Mouse (Mus musculus) CH12.LX (cell line): ENCODE results near the gene 4931422A03Rik. TPM values are rescaled to one million over a fixed set of nuclear protein-coding genes. Genes with fewer than 3 reads are reported as not detected.

Experiments
- DNase-seq: peaks from one replicate; pipeline ENCODE4 v3.0.0-alpha.2; 2013; ENCODE audit errors: extremely low read depth
- H3K27ac ChIP-seq: 2 replicates; pipeline ENCODE4 v1.5.1; 2012; ENCODE audit warnings: low read depth, mild to moderate bottlenecking, control low read depth, moderate library complexity; ENCODE audit not compliant: insufficient read depth
- H3K27me3 ChIP-seq: replicated peaks from 2 replicates; pipeline ENCODE3; 2012; ENCODE audit warnings: inconsistent platforms
- H3K36me3 ChIP-seq, 2 experiments: replicated peaks in 1 of 2; 2 replicates each; pipeline versions ENCODE3 to v1.6.1; 2012; ENCODE audit warnings: inconsistent platforms in 1 of 2, low read length in 1 of 2, mild to moderate bottlenecking in 1 of 2, mixed read lengths in 1 of 2, moderate library complexity in 1 of 2; ENCODE audit not compliant: control insufficient read depth in 1 of 2, insufficient read depth in 1 of 2
- H3K4me1 ChIP-seq, 2 experiments: 2 replicates each; pipeline ENCODE4 v1.6.1; 2012; ENCODE audit warnings: inconsistent platforms in 1 of 2, moderate library complexity in 1 of 2; ENCODE audit not compliant: insufficient read depth in 2 of 2, control insufficient read depth in 1 of 2
- H3K4me2 ChIP-seq: 2 replicates; pipeline ENCODE4 v1.6.1; 2012; ENCODE audit warnings: low read depth, mild to moderate bottlenecking, control low read depth; ENCODE audit not compliant: poor library complexity, insufficient read depth, severe bottlenecking
- H3K4me3 ChIP-seq, 3 experiments: fragments of 150-350 bp in 1 of 3; sonication (generic) in 1 of 3; replicated peaks in 1 of 3; 2 replicates each; pipeline versions ENCODE3 to v1.5.1; 2011 to 2012; ENCODE audit warnings: low read depth in 2 of 3, low read length in 2 of 3, mild to moderate bottlenecking in 2 of 3, moderate library complexity in 2 of 3, control low read depth in 1 of 3, improper control_type of control experiment in 1 of 3, inconsistent platforms in 1 of 3, mixed read lengths in 1 of 3; ENCODE audit not compliant: poor library complexity in 1 of 3
- H3K79me2 ChIP-seq: replicated peaks from 2 replicates; pipeline ENCODE4 v1.6.1; 2012; ENCODE audit warnings: mild to moderate bottlenecking, moderate library complexity; ENCODE audit not compliant: control insufficient read depth, poor library complexity, insufficient read depth, severe bottlenecking; ENCODE audit errors: extremely low read depth
- H3K9ac ChIP-seq: 2 replicates; pipeline ENCODE4 v1.6.1; 2012; ENCODE audit warnings: low read depth, mild to moderate bottlenecking, control low read depth, moderate library complexity; ENCODE audit not compliant: insufficient read depth
- H3K9me3 ChIP-seq: replicated peaks from 2 replicates; pipeline ENCODE3; 2012; ENCODE audit warnings: low read length, inconsistent platforms, mixed read lengths
- BHLHE40 ChIP-seq: IDR thresholded peaks from 2 replicates; pipeline ENCODE4 v1.6.1; 2011; ENCODE audit warnings: mild to moderate bottlenecking, low read depth, low read length, improper control_type of control experiment
- CHD1 ChIP-seq: IDR thresholded peaks from 2 replicates; pipeline ENCODE4 v1.6.1; 2012; ENCODE audit warnings: low read depth, low read length, improper control_type of control experiment, inconsistent platforms
- E2F4 ChIP-seq: IDR thresholded peaks from 2 replicates; pipeline ENCODE4 v1.6.1; 2011; ENCODE audit warnings: low read depth, low read length, improper control_type of control experiment; ENCODE audit not compliant: insufficient replicate concordance
- ELF1 ChIP-seq: IDR thresholded peaks from 2 replicates; pipeline ENCODE4 v1.6.1; 2014; ENCODE audit warnings: low read depth, mild to moderate bottlenecking, inconsistent platforms, low read length, improper control_type of control experiment
- EP300 ChIP-seq: IDR thresholded peaks from 2 replicates; pipeline ENCODE4 v1.6.1; 2011; ENCODE audit warnings: low read length, improper control_type of control experiment
- ETS1 ChIP-seq: conservative IDR thresholded peaks from 2 replicates; pipeline ENCODE4 v1.6.1; 2012; ENCODE audit warnings: low read depth, mild to moderate bottlenecking, inconsistent platforms, low read length, improper control_type of control experiment, moderate library complexity
- IRF4 ChIP-seq: IDR thresholded peaks from 2 replicates; pipeline ENCODE4 v1.6.1; 2014; ENCODE audit warnings: low read depth, mild to moderate bottlenecking, inconsistent platforms, low read length, improper control_type of control experiment
- MAFK ChIP-seq: IDR thresholded peaks from 2 replicates; pipeline ENCODE4 v1.6.1; 2011; ENCODE audit warnings: low read length, improper control_type of control experiment; ENCODE audit not compliant: insufficient replicate concordance
- MAX ChIP-seq: IDR thresholded peaks from 2 replicates; pipeline ENCODE4 v1.6.1; 2011; ENCODE audit warnings: low read length, improper control_type of control experiment
- MYC ChIP-seq: IDR thresholded peaks from 2 replicates; pipeline ENCODE4 v1.6.1; 2011; ENCODE audit warnings: low read depth, mild to moderate bottlenecking, improper control_type of control experiment, low read length
- POLR2A ChIP-seq: IDR thresholded peaks from 2 replicates; pipeline ENCODE4 v1.6.1; 2011; ENCODE audit warnings: low read depth, mild to moderate bottlenecking, improper control_type of control experiment, low read length
- RCOR1 ChIP-seq: conservative IDR thresholded peaks from 2 replicates; pipeline ENCODE4 v1.6.1; 2012; ENCODE audit warnings: low read depth, mild to moderate bottlenecking, inconsistent platforms, low read length, improper control_type of control experiment
- SIN3A ChIP-seq: IDR thresholded peaks from 2 replicates; pipeline ENCODE4 v1.6.1; 2012; ENCODE audit warnings: low read length, improper control_type of control experiment, inconsistent platforms
- TCF12 ChIP-seq: IDR thresholded peaks from 2 replicates; pipeline ENCODE4 v1.6.1; 2014; ENCODE audit warnings: low read depth, mild to moderate bottlenecking, inconsistent platforms, low read length, improper control_type of control experiment
- ZNF384 ChIP-seq: IDR thresholded peaks from 2 replicates; pipeline ENCODE4 v1.6.1; 2012; ENCODE audit warnings: low read depth, low read length, improper control_type of control experiment, inconsistent platforms
- dilution Hi-C: fragments of 300-500 bp; cut with MboI; formaldehyde crosslinking; loops from 2 replicates; pipeline ENCODE4 v1.14.3; 2020; ENCODE audit warnings: low sequenced_read_pairs; ENCODE audit not compliant: extremely low pct_unique_long_range_greater_than_20kb, extremely low pct_ligation_motif_present
- in situ Hi-C: fragments of 300-500 bp; cut with MboI; formaldehyde crosslinking; loops from 3 replicates; pipeline ENCODE4 v1.14.3; 2019; ENCODE audit warnings: low sequenced_read_pairs, low pct_ligation_motif_present, low pct_unique_long_range_greater_than_20kb, mixed read lengths
- polyA plus RNA-seq: library from polyadenylated mRNA; unstranded; fragments of >175 nt; gene quantifications from 2 replicates; pipeline ENCODE4 v1.2.1, GENCODE M21; 2012; ENCODE audit warnings: low read depth; ENCODE audit not compliant: insufficient read length
- total RNA-seq, 2 experiments: library from RNA; depleted of rRNA; stranded (reverse); fragments of 300-350 nt in 1 of 2; fragments of >200 nt in 1 of 2; gene quantifications; 2 replicates each; pipeline ENCODE4 v1.2.3; 2012 to 2014

Gene 4931422A03Rik
- total and polyA plus RNA-seq, 3 experiments: 0.68 to 2.4 TPM; not detected in 1

DNA sequence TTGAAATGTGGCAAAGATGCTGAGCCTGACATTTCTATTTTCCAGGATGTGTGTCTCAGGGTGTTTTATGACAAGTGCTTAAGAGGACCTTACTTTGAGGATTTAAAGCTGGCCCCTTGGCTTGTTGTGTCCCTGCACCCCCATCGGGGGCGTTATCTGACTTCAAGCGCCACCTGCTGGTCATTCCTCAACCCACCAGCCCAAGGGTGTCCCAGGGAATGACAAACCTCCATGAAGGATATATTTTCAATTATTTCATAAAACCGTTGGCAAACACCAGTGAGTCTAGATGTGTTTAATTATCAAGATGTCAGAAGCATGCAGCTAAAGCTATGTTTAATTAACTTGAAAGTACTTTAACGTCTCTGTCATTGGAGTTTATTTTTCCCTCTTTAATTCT lies 45.9 kb downstream of the 4931422A03Rik start (continued):
- TF ChIP-seq MAFK (no peak), TCF12 (0 out of 2 replicates have a peak, but pooled peaks have one; percentile 34), ETS1 (0 out of 2 replicates have a peak, but pooled peaks have one; percentile 16), E2F4 (no peak)

DNA sequence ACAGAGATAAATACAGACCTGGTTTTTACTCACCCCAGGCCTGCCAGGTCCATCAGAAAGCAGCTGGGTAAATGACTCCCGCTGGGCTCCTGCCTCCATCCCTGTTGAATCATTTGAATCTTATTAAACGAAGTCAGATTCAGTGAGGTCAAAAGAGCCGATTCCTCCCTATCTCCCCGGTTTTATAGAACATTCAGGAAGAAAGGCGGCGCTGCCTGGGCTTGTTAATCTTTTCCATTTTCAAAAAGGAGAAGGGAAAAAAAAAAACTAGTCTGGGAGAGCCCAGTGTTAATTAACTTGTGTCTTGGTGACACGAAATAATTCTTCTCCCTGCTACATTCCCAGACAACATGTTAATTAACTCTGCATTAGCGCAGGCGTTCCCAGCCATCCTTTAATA lies 50.4 kb downstream of the 4931422A03Rik start:
- Histone ChIP-seq H3K9me3 (no peaks in the 10 kb centered on the region), H3K27me3 (no peaks in the 10 kb centered on the region), H3K27ac (no peak overlapping the region), H3K4me2 (no peak overlapping the region), H3K4me1 (peaks cover 4 to 35% of the 10 kb centered on the region in 2 experiments; a peak in 3 of 4 replicates), H3K79me2 (peaks cover 18% of the 10 kb centered on the region), H3K9ac (no peak overlapping the region), H3K36me3 (peaks cover 60 to 74% of the 10 kb centered on the region in 2 experiments), H3K4me3 (no peak overlapping the region)
- no peak for DNase-seq
- in situ Hi-C loops: loop anchor here (25.0 kb wide), 1 partner anchor 515 kb away; no protein-coding TSS in a partner anchor
- dilution Hi-C loops: no loop called here
- TF ChIP-seq POLR2A (no peak), ZNF384 (no peak), BHLHE40 (no peak), CHD1 (no peak), MAX (no peak), EP300 (no peak), ELF1 (no peak)

DNA sequence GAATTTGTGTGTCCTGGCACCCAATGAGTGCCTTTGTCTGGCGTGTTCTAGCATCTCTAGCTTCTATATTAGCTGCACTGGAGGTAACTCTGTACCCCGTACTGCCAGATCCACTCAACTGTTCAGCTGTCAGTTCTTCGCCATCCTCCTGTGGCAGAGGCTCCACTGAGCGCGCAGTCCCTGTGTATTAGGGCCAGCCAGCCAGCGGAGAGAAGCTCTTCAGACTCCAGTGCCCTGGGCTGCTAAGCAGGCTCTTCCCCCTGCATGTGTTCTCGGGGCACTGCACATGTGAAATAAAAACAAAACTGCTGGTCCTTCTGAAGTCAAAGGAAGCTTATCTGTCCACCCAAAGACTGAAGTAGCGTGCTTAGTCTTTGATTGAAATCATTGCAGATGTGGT lies 50.9 kb downstream of the 4931422A03Rik start:
- Histone ChIP-seq H3K27me3 (no peaks in the 10 kb centered on the region), H3K4me2 (no peak overlapping the region), H3K4me3 (no peak overlapping the region), H3K36me3 (peaks cover 60 to 76% of the 10 kb centered on the region in 2 experiments), H3K9ac (no peak overlapping the region), H3K79me2 (peaks cover 23% of the 10 kb centered on the region), H3K9me3 (no peaks in the 10 kb centered on the region), H3K4me1 (peaks cover 5 to 36% of the 10 kb centered on the region in 2 experiments; a peak in 3 of 4 replicates), H3K27ac (no peak overlapping the region)
- dilution Hi-C loops (no loop called here), in situ Hi-C loops (loop anchor here (25.0 kb wide), 1 partner anchor 515 kb away; no protein-coding TSS in a partner anchor)
- DNase-seq: no peak
- TF ChIP-seq MYC (no peak), IRF4 (no peak), RCOR1 (no peak), SIN3A (no peak)
